Mouse (Mus musculus) layer of hippocampus, postnatal 14 days (tissue): ENCODE measurements at regions not wholly inside any gene's neighbourhood (a gene's known extent, or its start where the extent isn't known, plus 50 kb on each side); places are given as distances from the start of the nearest gene placed in this dataset.
A peak's percentile ranks its signal among the peaks of the same experiment; 100 is the strongest.

Experiments
- DNase-seq, 2 experiments: peaks; one replicate each; pipeline ENCODE4 v3.0.0; 2021 to 2022; ENCODE audit warnings: low spot score in 2 of 2, mixed read lengths in 1 of 2

GRCm38 (mm10) chr2:80969354-80969753 lies 352.3 kb downstream of the Nup35 start:
- peak; percentile 3 to 8 for DNase-seq

- DNase-seq, result no peak
These were observed 356.2 kb downstream of the Nup35 start for GRCm38 (mm10) chr2:80973217-80973616.

GRCm38 (mm10) chr2:80998296-80998695 lies 381.3 kb downstream of the Nup35 start:
- DNase-seq, result no peak

- no peak for DNase-seq
These were observed 390.0 kb downstream of the Nup35 start for GRCm38 (mm10) chr2:81007071-81007470.

GRCm38 (mm10) chr2:81023620-81024019 lies 406.6 kb downstream of the Nup35 start:
- no peak for DNase-seq
